Mouse (Mus musculus) thymus, adult 2 months (tissue): ENCODE measurements around the gene Nav3.

Experiments
- CTCF ChIP-seq: fragments of 200-500 bp; IDR thresholded peaks from 2 replicates; pipeline ENCODE4 v1.5.1; 2012; ENCODE audit warnings: mild to moderate bottlenecking, control low read depth, low read length, moderate library complexity, borderline replicate concordance; ENCODE audit not compliant: control insufficient read depth, poor library complexity, insufficient read depth; ENCODE audit errors: extremely low read depth
- POLR2A ChIP-seq: fragments of 200-500 bp; IDR thresholded peaks from 2 replicates; pipeline ENCODE4 v1.6.1; 2012; ENCODE audit warnings: mild to moderate bottlenecking, low read length, control low read depth, moderate library complexity; ENCODE audit not compliant: control insufficient read depth, poor library complexity, insufficient read depth; ENCODE audit errors: extremely low read depth

GRCm38 (mm10) chr10:110314525-110314924 lies 141.5 kb downstream of the Nav3 start:
- TF ChIP-seq CTCF (no peak), POLR2A (no peak)
